Mouse (Mus musculus) layer of hippocampus, adult 6 months (tissue): ENCODE measurements around the gene Slc25a18. TPM values are rescaled to one million over a fixed set of nuclear protein-coding genes. Genes with fewer than 3 reads are reported as not detected.

ENCODE experiments used
- long read RNA-seq, 2 experiments: library from polyadenylated mRNA; unstranded; transcript quantifications; one replicate each; pipeline ENCODE4 v2.0.0; 2019 to 2020
- microRNA-seq: library from miRNA; unstranded; fragments of <30 nt; microRNA quantifications from one replicate; pipeline ENCODE4 v1.2.0, GENCODE M21; 2020
- polyA plus RNA-seq: library from polyadenylated mRNA; unstranded; fragments of <200 nt; fragmentation: Nextera tagmentation; gene quantifications from 2 replicates; pipeline ENCODE4 v1.2.3, GENCODE M21; 2021

Slc25a18 gene
- polyA plus RNA-seq: 47.0 and 58.6 TPM in 2 replicates
- long read RNA-seq, experiment 1, transcript Slc25a18-201 (10 exons, 1,911 nt): major isoform, 78 of 94 reads
- long read RNA-seq, experiment 1, partial matches to known transcripts: 7 of 94 reads
- long read RNA-seq, experiment 1, other reads (novel, unspliced or antisense): 9 of 94 reads
- long read RNA-seq, experiment 2, transcript Slc25a18-201 (10 exons, 1,911 nt): major isoform, 318 of 348 reads
- long read RNA-seq, experiment 2, partial matches to known transcripts: 7 of 348 reads
- long read RNA-seq, experiment 2, other reads (novel, unspliced or antisense): 23 of 348 reads

DNA sequence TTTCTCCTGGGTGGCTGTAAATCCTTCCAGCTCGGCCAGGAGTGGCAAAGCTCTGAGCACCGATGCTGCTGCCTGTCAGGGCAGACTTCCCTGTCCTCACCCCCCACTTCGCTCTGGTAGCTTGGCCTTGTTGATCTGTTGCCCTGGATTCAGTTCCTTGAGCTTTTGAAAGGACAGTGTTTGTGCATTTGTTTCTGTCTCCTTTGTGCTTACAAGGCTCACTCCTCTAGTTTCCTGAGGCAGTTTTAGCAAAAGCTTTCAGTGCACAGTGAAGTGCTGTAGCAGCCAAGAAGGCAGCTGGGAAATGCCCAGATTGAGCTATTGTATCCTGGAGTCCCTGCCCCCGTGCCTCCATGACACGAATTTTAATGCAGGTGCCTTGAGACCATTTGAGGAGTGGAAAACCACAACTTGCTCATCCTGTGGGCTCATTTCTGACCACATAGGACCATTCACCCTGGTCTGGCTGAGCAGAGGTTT, at the start of gene Slc25a18:
Gene Slc25a18, plus strand, starts transcription at position 430 of the 480 bp plus-strand sequence.

DNA sequence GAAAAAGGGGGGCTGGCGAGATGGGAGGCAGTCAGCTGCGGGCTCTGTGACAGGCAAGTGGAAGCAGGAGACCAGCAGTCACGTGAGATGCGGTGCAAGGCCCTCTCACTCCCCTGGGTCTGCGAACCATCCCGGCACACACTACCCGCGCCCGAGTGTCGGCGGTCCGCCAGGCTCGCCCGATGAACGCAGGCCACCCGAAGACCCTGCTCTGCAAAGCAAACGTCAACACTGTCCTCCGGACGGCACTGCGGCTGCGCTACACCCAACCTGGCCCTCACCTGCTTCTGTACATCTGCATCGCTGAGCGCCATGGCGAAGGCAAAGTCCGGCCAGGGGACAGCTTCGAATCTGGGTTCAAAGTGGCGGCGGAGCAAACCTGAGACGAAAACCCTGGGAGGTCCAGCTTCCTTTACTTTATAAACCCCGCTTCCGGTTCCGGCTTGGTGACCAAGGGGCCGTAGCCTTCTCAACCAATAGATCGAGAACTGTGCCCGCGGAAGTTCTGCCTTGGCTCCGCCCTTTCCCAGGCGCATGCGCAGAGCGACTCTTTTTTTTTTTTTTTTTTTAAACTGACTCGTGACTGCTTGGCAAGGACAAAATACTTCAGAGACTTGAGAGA, 49.0 kb downstream of the Slc25a18 start, which contains the start of gene Atp6v1e1:
Gene Atp6v1e1, minus strand, starts transcription at position 487 of the 622 bp plus-strand sequence.

DNA sequence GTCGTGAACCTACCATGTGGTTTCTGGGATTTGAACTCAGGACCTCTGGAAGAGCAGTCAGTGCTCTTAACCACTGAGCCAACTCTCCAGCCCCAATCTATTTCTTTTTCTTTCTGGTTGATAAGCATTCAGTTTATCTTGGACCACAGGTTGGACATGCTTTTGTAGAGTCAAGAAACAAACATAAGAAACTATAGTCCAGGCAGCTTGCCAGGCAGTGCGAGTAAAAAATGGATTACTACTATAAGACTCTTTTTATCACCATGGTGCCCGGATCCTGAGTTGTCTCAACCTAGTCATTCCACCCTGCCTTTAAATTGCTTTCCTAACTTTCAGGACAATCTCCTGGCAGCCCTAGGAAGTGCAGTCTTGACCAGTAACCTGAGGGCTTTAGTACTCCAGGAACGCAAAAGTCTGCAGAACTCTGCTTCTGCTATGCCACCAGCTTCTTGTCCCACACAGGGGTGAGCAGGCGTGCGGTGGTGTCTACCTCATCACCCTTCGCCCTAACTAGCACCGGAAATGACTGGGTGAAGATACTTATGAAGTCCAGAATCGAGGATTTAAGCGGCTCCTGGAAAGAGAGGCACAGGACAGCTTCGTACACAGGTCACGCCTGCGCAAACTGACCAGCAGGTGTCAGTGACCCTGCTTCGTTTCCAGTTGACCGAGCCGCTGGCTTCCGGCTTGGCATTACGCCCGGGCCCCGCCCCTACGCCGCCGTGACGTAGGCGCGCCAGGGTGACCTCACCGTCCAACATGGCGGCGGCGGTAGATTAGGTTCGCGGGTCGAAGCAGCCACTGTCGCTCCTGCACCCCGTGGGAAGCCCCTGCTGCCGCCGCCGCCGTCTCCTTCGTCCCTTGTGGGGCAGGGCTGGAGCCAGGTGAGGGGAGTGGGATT, 62.3 kb downstream of the Slc25a18 start, which contains the start of gene Bcl2l13:
Gene Bcl2l13, plus strand, starts transcription at position 739 of the 901 bp plus-strand sequence.

Small RNA genes within 50 kb of the gene (microRNA-seq; reads per million reads assigned to microRNA genes)
- not detected for gene Gm25193

Other genes with a start within 250 kb of the Slc25a18 start
- 6.6 and 7.0 TPM in 2 replicates for gene Hdhd5, start 242.3 kb upstream of the Slc25a18 start, polyA plus RNA-seq
- 0.69 and 0.92 TPM in 2 replicates for gene Cecr2, start 107.2 kb upstream of the Slc25a18 start, polyA plus RNA-seq
- 511 and 570 TPM in 2 replicates for gene Atp6v1e1, start 49.2 kb downstream of the Slc25a18 start, polyA plus RNA-seq
- 10.7 and 11.4 TPM in 2 replicates for gene Bcl2l13, start 62.6 kb downstream of the Slc25a18 start, polyA plus RNA-seq
- 9.9 and 11.2 TPM in 2 replicates for gene Bid, start 143.3 kb downstream of the Slc25a18 start, polyA plus RNA-seq